Mouse (Mus musculus): ENCODE data around the gene Tada2a. TPM values are rescaled to one million over a fixed set of nuclear protein-coding genes. Genes with fewer than 3 reads are reported as not detected.

Tada2a gene
- polyA plus RNA-seq, 1 experiment from 2014 or later, result 30.6 TPM

DNA sequence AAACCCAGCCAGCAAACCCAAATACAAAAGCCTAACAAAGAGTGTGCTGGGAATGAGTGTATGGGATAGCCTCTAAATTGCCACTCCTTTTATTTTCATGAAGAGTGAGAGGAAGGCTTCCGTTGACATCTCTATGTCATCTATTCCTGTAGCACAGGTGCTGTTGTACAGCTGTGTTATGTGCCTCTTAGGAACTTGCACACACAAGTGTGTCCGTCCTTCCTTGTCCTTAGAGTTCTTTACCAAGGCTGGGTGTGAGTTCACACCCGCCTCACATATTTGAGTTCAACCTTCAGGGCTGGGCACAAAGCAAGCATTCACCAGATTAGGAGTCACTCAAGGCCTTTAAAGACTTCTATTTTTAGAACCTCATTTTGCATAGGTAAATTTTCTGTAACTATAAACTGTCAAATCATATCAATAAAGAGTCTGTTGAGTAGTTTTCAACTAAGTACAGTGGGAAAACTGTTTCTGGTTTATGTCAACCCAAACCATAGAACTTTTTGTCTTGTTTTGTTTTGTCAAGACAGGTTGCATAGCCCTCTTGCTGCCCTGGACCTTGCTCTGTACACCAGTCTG is 65.7 kb downstream of the Tada2a start:
- no peak overlapping the region for H3K9ac ChIP-seq (ENCODE audit: low read depth, low read length)
- H3K36me3 ChIP-seq (ENCODE audit: control insufficient read depth, insufficient read depth, low read length), result no peaks in the 10 kb centered on the region
- no peak overlapping the region for H3K4me2 ChIP-seq
- H3K9me3 ChIP-seq (ENCODE audit: control insufficient read depth, low read length), result no peaks in the 10 kb centered on the region
- H3K4me1 ChIP-seq (replicated peaks; ENCODE audit: control insufficient read depth, insufficient read depth, low read length), result peaks cover 5% of the 10 kb centered on the region; the same call in 1 of the 2 replicates
- ATAC-seq (replicated peaks; ENCODE audit: low FRiP score) (no peak), DNase-seq (ENCODE audit: low spot score) (no peak)
- 83% methylated on average over 3 of the region's 3 CpGs for WGBS
- H3K27me3 ChIP-seq (replicated peaks; ENCODE audit: control insufficient read depth, insufficient read depth, low read length), result peaks cover 35% of the 10 kb centered on the region
- no peak overlapping the region for H3K27ac ChIP-seq (ENCODE audit: low read depth, low read length)
- H3K4me3 ChIP-seq (ENCODE audit: low read depth, low read length), result no peak overlapping the region

DNA sequence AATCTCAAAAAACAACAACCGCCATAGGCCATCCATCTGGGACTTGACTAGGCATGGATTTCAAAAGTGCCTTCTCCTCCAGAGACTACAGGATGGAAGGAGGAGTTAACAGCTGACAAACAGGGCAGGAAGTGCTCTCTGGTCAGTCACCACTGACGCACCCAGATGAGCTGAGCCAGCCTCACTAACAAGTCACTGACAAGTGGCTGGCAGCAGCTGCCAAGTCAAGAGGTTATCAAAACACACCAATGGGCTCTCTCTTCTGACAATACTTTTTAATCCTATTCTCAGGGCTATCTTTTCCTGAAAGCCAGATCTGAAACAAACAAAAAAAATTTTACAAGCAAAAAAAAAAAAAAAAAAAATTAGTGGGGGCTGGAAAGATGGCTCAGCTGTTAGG is 66.6 kb downstream of the Tada2a start:
- WGBS, result 47% methylated on average over 2 of the region's 2 CpGs
- no peak overlapping the region for H3K9ac ChIP-seq (ENCODE audit: low read depth, low read length)
- no peak overlapping the region for H3K27ac ChIP-seq (ENCODE audit: low read depth, low read length)
- no peaks in the 10 kb centered on the region for H3K36me3 ChIP-seq (ENCODE audit: control insufficient read depth, insufficient read depth, low read length)
- ATAC-seq (replicated peaks; ENCODE audit: low FRiP score) (no peak), DNase-seq (ENCODE audit: low spot score) (no peak)
- no peak overlapping the region for H3K4me2 ChIP-seq
- H3K4me1 ChIP-seq (replicated peaks; ENCODE audit: control insufficient read depth, insufficient read depth, low read length), result peaks cover 4% of the 10 kb centered on the region; the same call in 1 of the 2 replicates
- H3K27me3 ChIP-seq (replicated peaks; ENCODE audit: control insufficient read depth, insufficient read depth, low read length), result peaks cover 26% of the 10 kb centered on the region
- no peak overlapping the region for H3K4me3 ChIP-seq (ENCODE audit: low read depth, low read length)
- H3K9me3 ChIP-seq (ENCODE audit: control insufficient read depth, low read length), result no peaks in the 10 kb centered on the region

DNA sequence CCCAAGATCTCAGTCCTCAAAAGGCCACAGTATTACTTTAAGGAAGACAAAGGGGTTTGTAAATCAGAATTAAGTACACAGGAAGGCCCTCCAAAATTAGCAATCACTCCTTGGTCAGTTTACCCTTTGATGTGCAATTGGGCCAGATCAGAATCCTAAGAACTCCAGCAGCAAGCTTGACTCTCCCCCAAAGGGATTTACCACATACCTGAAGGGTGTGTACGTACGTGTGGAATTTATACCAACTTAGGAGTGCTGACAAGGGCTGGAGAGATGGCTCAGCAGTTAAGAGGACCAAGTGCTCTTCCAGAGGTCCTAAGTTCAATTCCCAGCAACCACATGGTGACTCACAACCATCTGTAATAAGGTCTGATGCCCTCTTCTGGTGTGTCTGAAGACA is 67.5 kb downstream of the Tada2a start:
- WGBS, result 86% methylated on average over 2 of the region's 2 CpGs
- no peak overlapping the region for H3K9ac ChIP-seq (ENCODE audit: low read depth, low read length)
- no peak overlapping the region for H3K4me3 ChIP-seq (ENCODE audit: low read depth, low read length)
- no peaks in the 10 kb centered on the region for H3K9me3 ChIP-seq (ENCODE audit: control insufficient read depth, low read length)
- H3K4me2 ChIP-seq, result no peak overlapping the region
- no peaks in the 10 kb centered on the region for H3K4me1 ChIP-seq (replicated peaks; ENCODE audit: control insufficient read depth, insufficient read depth, low read length)
- no peak for ATAC-seq (replicated peaks; ENCODE audit: low FRiP score)
- H3K36me3 ChIP-seq (ENCODE audit: control insufficient read depth, insufficient read depth, low read length), result no peaks in the 10 kb centered on the region
- peaks cover 17% of the 10 kb centered on the region for H3K27me3 ChIP-seq (replicated peaks; ENCODE audit: control insufficient read depth, insufficient read depth, low read length)
- no peak for DNase-seq (ENCODE audit: low spot score)
- no peak overlapping the region for H3K27ac ChIP-seq (ENCODE audit: low read depth, low read length)

DNA sequence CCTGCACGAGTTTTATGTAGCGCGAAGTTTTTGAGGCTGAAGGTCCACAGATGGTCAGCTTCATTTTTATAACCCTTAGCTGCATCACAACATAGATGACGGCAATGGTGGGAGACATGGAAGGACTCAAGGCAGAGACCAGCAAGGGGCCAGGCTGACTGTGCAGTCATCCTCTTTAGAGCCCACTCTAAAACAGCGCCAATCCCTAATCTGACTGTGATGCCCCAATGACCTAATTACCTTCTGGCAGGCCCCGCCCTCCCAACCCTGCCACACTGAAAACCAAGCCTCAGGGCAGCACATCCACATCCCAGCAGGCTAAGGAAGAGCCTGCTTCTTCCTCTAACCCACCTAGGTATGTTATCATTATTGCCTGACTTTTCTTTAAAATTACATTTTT is 68.8 kb downstream of the Tada2a start:
- H3K4me2 ChIP-seq, result no peak overlapping the region
- DNase-seq (ENCODE audit: low spot score), result no peak
- peaks cover 4% of the 10 kb centered on the region for H3K27me3 ChIP-seq (replicated peaks; ENCODE audit: control insufficient read depth, insufficient read depth, low read length)
- no peak overlapping the region for H3K4me3 ChIP-seq (ENCODE audit: low read depth, low read length)
- H3K36me3 ChIP-seq (ENCODE audit: control insufficient read depth, insufficient read depth, low read length), result no peaks in the 10 kb centered on the region
- H3K27ac ChIP-seq (ENCODE audit: low read depth, low read length), result no peak overlapping the region
- H3K9ac ChIP-seq (ENCODE audit: low read depth, low read length), result no peak overlapping the region
- H3K9me3 ChIP-seq (ENCODE audit: control insufficient read depth, low read length), result no peaks in the 10 kb centered on the region
- no peaks in the 10 kb centered on the region for H3K4me1 ChIP-seq (replicated peaks; ENCODE audit: control insufficient read depth, insufficient read depth, low read length)
- whole genome bisulfite sequencing, result 75% methylated on average over 6 of the region's 6 CpGs
- ATAC-seq (replicated peaks; ENCODE audit: low FRiP score), result no peak

DNA sequence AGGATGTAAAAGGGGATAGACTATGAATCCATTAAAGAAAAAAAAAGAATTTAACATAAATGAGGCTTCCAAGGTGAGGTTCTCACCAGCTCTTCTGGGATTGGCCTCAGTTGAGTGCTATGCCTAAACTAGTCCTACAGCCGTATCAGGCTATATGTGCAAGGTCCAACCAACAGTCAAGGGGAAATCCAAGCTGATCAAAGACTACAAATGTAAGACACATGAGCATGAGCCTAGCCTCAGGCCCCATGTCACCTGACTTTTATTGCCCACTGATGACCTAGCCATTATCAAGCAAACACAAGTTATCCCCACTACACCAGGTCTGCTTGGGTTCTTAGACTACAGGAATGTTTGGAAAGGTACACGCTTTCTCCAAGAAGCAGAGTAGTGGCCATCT is 69.6 kb downstream of the Tada2a start:
- ATAC-seq (replicated peaks; ENCODE audit: low FRiP score) (no peak), DNase-seq (ENCODE audit: low spot score) (no peak)
- Histone ChIP-seq H3K9ac (ENCODE audit: low read depth, low read length) (no peak overlapping the region), H3K4me2 (no peak overlapping the region), H3K27me3 (replicated peaks; ENCODE audit: control insufficient read depth, insufficient read depth, low read length) (0 out of 2 replicates have a peak, but pooled peaks cover 2% of the 10 kb centered on the region), H3K9me3 (ENCODE audit: control insufficient read depth, low read length) (no peaks in the 10 kb centered on the region), H3K36me3 (ENCODE audit: control insufficient read depth, insufficient read depth, low read length) (no peaks in the 10 kb centered on the region), H3K4me3 (ENCODE audit: low read depth, low read length) (no peak overlapping the region), H3K4me1 (replicated peaks; ENCODE audit: control insufficient read depth, insufficient read depth, low read length) (no peaks in the 10 kb centered on the region), H3K27ac (ENCODE audit: low read depth, low read length) (no peak overlapping the region)
- WGBS, result 92% methylated on average over 2 of the region's 2 CpGs

DNA sequence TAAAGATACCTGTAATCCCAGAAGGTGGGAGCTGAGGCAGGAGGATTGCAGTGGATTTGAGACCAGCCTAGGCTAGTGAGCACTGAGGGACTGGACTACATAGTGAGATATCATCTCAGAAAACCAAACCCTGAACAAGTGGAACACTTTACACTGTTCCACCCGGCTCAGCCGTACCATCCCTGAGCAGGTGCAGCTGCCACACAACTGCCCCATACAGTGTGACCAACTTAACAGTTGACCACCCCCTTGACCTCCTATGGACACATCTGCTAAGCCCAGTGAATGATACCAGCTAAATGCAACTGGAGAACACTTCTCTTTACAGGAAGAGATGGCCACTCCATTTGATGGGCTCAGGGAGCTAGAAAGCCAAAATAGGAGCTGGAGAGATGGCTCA is 72.0 kb downstream of the Tada2a start:
- no peak overlapping the region for H3K9ac ChIP-seq (ENCODE audit: low read depth, low read length)
- H3K9me3 ChIP-seq (ENCODE audit: control insufficient read depth, low read length), result no peaks in the 10 kb centered on the region
- no peak overlapping the region for H3K4me3 ChIP-seq (ENCODE audit: low read depth, low read length)
- no peak for DNase-seq (ENCODE audit: low spot score)
- H3K4me1 ChIP-seq (replicated peaks; ENCODE audit: control insufficient read depth, insufficient read depth, low read length), result no peaks in the 10 kb centered on the region
- ATAC-seq (replicated peaks; ENCODE audit: low FRiP score), result no peak
- H3K27ac ChIP-seq (ENCODE audit: low read depth, low read length), result no peak overlapping the region
- no peak overlapping the region for H3K4me2 ChIP-seq
- no peaks in the 10 kb centered on the region for H3K36me3 ChIP-seq (ENCODE audit: control insufficient read depth, insufficient read depth, low read length)
- H3K27me3 ChIP-seq (replicated peaks; ENCODE audit: control insufficient read depth, insufficient read depth, low read length), result no peaks in the 10 kb centered on the region
- WGBS, result 90% methylated on average over 2 of the region's 2 CpGs

DNA sequence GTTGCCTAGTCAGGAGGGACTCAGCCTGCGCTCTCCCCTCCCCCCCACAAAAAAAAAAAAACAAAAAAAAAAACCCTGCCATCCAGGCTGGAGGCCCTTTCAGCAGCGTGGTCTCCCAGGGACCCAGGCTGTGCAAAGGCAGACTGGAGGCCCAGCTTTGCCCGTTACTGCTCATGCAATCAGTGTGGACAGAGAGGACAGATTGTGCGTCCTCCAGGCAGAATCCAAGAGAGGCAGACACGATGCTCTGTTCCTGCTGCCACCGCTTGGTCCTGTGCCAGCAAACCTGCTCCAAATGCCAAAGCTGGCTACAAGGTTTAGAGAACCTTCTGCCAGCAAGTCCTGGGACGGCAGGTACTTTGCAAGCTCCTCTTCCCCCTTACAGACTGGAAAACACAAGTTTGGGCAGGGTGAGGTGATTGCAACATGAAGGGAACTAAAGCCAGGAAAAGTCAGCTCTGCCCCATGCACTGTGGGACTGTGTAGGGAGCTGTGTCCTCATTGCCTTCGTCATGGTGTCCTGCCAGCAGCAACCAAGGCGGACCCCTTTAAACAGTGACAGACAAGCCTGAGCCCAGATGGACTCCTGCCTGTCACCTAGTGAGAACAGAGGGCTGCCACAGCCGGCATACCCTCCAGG is 75.8 kb downstream of the Tada2a start:
- Histone ChIP-seq H3K27ac (ENCODE audit: low read depth, low read length) (no peak overlapping the region), H3K27me3 (replicated peaks; ENCODE audit: control insufficient read depth, insufficient read depth, low read length) (no peaks in the 10 kb centered on the region), H3K36me3 (ENCODE audit: control insufficient read depth, insufficient read depth, low read length) (no peaks in the 10 kb centered on the region), H3K4me2 (no peak overlapping the region), H3K9me3 (ENCODE audit: control insufficient read depth, low read length) (no peaks in the 10 kb centered on the region), H3K9ac (ENCODE audit: low read depth, low read length) (no peak overlapping the region), H3K4me3 (ENCODE audit: low read depth, low read length) (no peak overlapping the region), H3K4me1 (replicated peaks; ENCODE audit: control insufficient read depth, insufficient read depth, low read length) (no peaks in the 10 kb centered on the region)
- ATAC-seq (replicated peaks; ENCODE audit: low FRiP score) (no peak), DNase-seq (ENCODE audit: low spot score) (no peak)
- 78% methylated on average over 10 of the region's 10 CpGs for WGBS

DNA sequence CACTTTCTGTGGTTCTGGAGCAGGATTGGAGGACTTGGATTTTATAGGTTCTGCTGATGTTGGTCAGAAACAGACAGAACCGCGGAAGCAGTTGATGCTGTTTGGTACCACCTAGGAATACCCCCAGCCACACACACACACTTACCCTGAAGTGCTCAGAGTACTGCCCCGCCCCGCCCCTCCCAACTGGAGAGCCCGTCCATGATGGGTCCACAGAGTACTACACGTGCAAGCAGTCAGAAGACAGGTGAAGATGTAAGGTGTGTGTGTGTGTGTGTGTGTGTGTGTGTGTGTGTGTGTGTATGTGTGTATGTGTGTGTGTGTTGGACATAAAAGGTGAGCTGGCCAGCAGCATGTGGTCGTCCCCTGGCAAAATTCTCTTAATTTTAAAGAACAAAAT is 76.3 kb downstream of the Tada2a start:
- WGBS, result 80% methylated on average over 7 of the region's 7 CpGs
- Histone ChIP-seq H3K27me3 (replicated peaks; ENCODE audit: control insufficient read depth, insufficient read depth, low read length) (no peaks in the 10 kb centered on the region), H3K36me3 (ENCODE audit: control insufficient read depth, insufficient read depth, low read length) (no peaks in the 10 kb centered on the region), H3K4me3 (ENCODE audit: low read depth, low read length) (no peak overlapping the region), H3K9ac (ENCODE audit: low read depth, low read length) (no peak overlapping the region), H3K9me3 (ENCODE audit: control insufficient read depth, low read length) (no peaks in the 10 kb centered on the region), H3K4me2 (no peak overlapping the region), H3K4me1 (replicated peaks; ENCODE audit: control insufficient read depth, insufficient read depth, low read length) (no peaks in the 10 kb centered on the region), H3K27ac (ENCODE audit: low read depth, low read length) (no peak overlapping the region)
- no peak for DNase-seq (ENCODE audit: low spot score)
- no peak for ATAC-seq (replicated peaks; ENCODE audit: low FRiP score)

DNA sequence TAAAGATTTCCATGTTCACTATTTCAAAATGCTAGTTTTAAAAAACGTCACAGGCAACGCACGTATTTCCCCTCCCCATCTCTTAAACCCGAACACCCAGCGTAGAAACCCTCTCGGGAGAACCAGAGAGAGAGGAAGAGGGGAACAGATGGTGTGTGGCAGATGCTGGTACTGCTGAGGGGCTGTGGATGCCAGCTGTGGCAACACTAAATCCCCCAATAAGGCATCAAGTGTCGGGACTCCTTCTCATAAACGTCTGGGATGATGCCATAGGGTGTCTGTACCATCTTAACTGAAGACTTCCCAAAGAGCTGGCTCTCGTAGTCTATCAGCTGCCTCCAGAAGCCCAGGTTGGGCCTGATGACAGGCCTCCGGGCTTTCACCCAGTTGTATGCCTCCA is 81.0 kb downstream of the Tada2a start:
- Histone ChIP-seq H3K9me3 (ENCODE audit: control insufficient read depth, low read length) (no peaks in the 10 kb centered on the region), H3K36me3 (ENCODE audit: control insufficient read depth, insufficient read depth, low read length) (no peaks in the 10 kb centered on the region)
- no peak for DNase-seq (ENCODE audit: low spot score)

More for the DNA sequence above, 81.0 kb downstream of the Tada2a start:
- ATAC-seq (replicated peaks; ENCODE audit: low FRiP score), result no peak
- H3K9ac ChIP-seq (ENCODE audit: low read depth, low read length), result no peak overlapping the region
- no peaks in the 10 kb centered on the region for H3K27me3 ChIP-seq (replicated peaks; ENCODE audit: control insufficient read depth, insufficient read depth, low read length)
- H3K4me3 ChIP-seq (ENCODE audit: low read depth, low read length), result no peak overlapping the region
- H3K27ac ChIP-seq (ENCODE audit: low read depth, low read length), result no peak overlapping the region
- 75% methylated on average over 10 of the region's 10 CpGs for WGBS
- no peak overlapping the region for H3K4me2 ChIP-seq
- no peaks in the 10 kb centered on the region for H3K4me1 ChIP-seq (replicated peaks; ENCODE audit: control insufficient read depth, insufficient read depth, low read length)

Data from liver, embryonic 11.5 days (tissue).